Mouse (Mus musculus) ovary, postnatal 36 days (tissue): ENCODE measurements around the gene Mex3b.

Experiments used
- DNase-seq: peaks from one replicate; pipeline ENCODE4 v3.0.0; 2022; ENCODE audit warnings: low spot score, mixed read lengths

Gene Mex3b

DNA sequence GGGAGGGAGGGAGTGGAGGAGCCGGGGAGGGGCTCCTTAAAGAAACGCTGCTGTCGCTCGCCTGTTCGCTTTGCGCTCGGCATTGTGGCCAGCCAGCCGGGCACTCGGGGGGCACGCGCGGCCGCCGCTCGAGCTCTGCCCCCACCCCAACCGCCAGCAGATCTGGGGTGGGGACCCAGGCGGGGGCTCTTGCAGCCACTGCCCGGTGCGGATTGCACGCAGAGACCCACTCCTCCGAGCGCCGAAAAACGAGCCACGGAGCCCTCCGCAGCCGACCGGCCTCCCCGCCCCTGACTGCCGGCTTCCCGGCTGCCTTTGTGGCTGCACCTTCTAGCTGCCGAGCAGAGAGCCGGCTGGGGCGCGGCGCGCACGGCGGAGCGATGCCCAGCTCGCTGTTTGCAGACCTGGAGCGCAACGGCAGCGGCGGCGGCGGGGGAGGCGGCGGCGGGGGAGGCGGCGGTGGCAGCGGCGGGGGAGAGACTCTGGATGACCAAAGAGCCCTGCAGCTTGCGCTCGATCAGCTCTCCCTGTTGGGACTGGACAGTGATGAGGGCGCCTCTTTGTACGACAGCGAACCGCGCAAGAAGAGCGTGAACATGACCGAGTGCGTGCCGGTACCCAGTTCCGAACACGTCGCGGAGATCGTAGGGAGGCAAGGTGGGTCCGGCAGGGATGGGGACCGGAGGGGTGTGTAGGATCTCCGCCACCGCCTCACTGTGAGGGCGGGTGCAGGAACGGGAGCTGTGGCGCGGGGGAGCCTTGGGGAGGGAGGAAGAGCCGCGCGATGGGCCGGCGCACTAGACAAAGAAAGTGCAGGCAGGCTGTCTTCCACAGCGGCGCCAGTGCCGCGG, at the start of gene Mex3b:
Mex3b (plus strand) TSS at position 63 of the 851 bp plus-strand sequence.
- DNase-seq: peak; percentile 65

DNA sequence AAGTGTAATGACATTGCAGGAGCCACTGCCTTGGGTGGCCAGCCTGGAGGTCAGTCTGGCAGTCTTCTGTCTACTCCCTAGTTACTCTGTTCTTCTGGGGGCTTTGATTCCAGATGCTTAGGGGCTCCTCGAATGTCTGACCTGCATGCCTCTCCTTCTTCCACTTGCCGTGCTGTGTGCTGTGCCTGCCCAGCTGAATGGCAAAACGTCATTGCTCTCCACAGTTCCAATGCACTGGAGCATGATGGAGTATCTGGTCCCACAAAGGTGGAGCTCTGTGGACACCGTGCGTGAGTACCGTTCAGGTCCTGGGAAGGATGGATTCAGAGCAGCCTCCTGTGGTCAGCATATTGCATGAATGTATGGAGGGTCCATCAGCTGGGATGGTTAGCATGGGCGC, 47.6 kb upstream of the Mex3b start:
- DNase-seq: no peak

DNA sequence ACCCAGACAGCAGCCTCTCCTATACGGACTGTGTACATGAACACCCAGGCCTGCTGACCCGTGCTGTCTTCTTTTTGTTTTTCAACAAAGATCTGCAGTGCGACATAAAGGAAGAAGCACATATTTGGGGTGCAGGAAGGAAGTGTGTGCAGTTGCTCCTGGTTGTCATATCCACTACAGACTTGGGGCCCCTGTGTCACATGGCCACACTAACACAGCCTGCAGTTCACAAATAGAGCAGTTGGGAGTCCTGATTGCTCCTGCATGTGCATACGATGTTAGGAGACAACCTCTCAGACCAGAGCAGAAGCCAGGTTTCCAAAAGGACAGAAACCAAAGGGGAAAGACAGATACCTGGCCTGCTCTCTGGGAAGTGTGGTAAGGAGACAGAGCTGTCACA, 46.5 kb upstream of the Mex3b start:
- no peak for DNase-seq

DNA sequence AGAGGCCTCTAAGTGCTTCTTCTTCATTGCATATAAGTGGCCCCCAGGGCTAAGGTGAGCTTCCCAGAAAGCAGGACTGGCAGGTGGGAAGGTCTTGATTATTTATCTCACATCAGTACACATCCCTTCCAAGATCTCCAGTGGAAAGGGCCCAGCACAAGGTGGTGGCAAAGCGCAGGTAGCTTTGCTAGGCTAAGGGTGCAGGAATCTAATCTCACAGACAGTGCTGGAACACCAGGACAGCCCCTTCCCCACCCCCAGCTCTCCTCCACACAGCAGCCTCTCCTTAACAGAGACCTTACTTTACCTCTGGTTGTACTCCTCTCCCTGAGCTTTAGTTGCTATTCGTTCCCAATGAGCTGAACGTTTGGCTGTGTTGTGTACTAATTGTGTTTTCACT, 45.6 kb upstream of the Mex3b start:
- DNase-seq: no peak

DNA sequence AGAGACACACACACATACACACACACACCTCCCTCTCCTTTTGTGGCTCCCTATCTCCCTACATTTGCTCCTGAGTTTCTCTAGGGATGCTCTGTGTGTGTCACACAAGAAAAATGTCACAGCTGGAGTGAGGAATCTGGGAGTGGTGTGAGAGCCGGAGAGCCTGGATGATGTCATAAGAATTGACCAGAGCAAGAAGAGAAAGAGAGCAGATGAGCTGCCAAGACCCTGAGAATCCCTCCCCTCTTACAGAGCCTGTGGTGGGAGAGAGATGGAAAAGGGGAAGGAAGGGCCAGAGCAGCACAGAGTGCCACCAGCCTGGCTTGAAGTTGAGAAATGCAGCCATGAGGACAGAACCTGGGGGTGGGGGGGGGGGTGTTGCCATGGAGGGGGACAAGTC, 44.6 kb upstream of the Mex3b start:
- DNase-seq: no peak

DNA sequence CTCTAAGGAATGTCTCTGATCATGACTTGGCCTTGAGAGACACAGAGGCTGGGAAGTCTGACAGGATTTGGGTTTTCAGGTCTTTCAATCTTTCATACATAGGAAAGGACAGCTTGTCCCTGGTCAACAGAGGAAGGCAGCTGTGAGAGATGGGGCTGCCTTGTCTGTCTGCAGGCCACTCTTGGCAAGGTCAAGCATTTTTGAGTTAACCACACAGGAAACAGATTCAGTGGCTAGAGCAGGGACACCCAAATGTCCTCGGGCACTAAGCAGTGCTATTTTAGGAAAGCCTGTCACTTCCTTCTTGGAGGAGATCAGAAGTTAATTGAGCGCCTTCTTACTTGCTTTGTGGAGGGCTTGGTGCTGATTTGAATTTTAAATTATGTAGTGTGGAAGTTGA, 38.9 kb upstream of the Mex3b start:
- DNase-seq: no peak

DNA sequence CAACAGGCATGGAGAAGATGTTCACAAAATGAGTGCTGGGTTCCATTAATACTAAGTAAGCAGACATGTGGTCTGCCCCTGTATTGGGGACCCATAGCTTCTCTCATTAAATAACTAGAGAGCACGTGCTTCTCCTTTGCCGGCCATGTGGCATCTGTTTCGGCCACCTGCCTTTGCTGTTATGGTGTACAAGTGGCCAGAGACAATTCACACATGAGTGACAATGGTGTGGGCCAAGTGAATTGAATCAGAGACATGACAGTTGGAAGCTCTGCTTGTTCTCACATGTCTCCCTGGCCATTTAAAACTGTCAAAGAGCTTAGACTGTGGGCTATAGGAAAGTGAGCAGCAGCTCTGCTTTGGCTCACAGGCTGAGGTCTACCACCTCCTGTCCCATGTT, 37.6 kb upstream of the Mex3b start:
- no peak for DNase-seq

DNA sequence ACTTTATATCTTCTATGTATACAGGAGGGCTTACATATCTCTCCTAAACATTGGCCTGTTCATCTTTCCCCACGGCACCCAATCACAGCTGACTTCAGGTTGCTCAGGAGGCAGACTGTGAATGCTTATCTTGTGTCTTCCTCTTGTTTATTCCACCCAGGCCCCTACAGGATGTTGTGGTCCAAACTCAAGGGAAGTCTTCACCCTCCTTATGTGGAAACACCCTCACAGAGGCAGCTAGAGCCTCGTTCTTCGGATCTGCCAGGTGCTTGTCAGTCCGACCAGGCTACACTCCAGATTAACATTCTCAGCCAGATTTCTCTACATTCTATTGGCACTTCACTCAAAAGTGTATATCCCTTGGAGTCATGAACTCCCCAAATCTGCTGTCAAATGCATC, 32.7 kb upstream of the Mex3b start:
- no peak for DNase-seq

DNA sequence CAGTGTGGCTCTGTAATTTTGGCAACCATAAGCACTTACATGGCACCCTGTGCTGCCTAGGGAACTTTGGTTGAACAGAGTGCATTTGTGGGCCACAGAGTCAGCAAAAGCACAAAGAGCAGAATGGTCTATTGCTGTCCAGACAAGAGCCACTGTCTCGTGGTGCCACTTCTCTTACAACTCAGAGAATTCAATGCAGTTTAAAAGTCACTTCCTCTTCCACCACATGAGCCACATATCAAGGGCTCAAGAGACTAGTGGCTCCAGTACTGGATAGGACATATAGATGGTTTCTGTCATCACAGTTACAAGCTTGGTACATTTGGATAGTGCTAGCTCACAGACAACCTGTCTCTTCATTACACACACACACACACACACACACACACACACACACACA, 28.7 kb upstream of the Mex3b start:
- DNase-seq: no peak

DNA sequence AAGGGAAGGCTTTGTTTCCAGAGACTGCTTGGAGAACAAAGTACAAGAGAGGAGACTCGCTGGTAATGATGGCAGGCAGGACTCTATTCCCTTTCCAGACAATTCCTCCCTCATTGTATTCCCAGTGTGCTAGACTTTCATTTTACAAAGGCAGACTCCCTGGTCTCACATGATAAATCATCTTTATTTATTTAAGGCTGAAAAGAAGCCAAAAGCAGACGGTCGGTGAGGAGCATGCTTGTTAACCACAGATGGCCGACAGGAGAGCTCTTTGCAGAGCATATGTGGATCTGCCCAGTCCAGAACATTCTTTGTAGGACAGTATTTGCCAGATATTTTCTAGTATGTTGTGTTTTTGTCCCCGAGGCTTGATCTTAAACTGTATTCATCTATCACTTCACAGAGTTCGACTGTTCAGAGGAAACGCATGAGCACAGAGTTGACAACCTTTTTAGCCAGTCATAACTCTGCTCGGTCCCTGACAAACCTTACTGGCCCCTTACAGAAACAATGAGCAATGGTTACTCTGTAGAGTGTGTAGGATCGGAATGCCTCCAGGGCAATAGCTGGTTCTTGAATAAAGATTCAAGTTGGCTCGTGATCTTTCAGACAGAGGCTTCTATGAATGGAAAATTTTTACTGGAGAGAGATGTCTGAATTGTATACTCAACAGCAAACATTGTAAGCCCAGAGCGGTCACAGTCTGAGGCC, 28.0 kb upstream of the Mex3b start:
- no peak for DNase-seq

DNA sequence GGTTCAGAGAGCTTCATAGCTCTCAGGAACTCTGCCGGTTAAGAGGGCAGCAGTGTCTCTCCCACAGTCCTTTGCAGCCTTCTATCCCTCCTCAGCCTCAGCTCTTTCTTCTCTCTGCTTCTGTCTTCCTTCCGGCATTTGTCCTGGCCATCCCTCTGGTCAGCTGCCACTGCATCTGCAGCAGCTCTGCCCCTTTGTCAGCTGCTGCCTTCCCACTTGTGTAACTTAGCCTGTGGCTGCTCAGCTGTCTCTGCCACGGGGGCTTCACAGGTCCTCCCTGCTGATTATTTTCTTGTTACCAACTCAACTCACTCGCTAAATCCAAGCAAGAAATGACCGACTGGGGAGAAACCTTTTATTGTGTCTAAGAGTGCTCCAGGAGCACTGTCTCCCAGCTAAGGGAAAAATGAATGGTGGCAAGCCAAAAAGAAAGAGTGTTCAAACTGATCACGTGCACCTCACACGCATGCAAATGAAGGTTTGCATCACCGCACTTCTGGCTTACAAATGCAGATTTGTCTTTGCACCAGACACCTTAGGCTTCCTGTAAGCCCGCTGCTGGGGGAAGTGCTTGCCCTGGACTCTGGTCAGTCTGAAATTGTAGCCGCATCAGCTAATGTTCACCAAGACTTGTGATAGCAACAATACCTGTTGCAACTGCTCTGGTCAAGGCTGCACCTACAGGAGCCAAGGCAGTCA, 24.8 kb upstream of the Mex3b start:
- no peak for DNase-seq

DNA sequence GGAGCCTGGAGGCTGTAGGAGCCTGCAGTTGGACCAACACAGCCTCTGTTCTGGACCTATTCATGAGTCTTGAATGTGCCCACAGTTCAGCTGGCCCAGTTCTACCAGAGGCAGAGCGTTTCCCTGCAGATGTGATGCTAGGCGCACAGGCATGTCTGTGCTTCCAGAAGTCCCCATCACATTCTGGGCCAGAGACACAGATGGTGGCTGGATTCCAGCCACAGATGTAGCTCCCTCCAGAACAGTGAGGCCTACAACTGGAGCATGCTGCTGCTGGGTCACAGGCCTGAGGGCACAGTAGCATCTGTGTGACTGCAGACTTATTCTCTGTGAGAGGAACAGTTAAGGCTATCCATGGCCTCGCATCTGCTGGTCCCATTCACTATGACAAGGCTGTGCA, 16.4 kb upstream of the Mex3b start:
- DNase-seq: no peak

DNA sequence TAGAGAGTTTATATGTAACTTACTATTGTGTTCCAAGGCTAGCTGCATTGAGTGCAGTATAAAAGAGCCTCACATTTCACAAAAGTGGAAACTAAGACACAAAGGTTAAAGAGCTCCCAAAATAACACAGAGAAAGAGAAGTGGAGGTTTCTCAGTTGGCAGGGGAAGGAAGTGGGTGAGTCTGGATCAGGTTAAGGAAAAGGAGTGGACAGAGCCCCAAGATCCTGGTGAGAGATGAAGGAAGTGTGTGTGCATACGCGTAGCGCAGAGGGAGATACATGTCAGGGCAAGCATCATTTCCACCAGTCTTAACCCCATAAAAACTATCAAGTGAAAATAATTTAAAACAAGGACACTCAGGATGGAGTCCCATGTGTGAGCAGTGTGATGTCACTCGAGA, 15.5 kb upstream of the Mex3b start:
- DNase-seq: no peak

DNA sequence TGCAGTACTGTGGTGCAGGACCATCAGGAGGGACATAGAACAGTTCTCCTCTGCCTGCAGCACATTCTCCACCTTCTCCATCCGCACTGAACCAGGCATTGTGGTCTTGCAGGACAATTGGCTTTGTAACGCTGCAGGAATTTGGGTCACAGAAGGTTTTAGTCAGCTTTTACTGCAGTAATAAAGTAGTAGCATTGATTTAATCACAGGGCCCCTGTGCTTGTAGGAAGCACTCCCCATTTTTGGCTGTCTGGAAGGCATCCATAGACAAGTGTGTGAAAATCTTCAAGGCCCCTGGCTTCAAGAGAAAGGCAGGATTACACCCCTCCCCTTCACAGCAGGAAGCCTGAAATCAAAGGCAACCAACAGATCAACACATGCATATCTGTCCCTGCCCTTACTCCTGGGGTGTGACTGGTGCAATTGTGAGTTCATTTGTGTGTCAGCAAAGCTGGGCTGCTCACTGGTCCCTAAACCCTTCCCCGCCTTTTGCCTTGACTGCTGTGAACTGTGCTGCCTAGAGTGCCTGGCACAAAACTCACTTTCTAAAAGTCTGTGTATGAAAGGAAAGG, 12.9 kb upstream of the Mex3b start:
- no peak for DNase-seq

DNA sequence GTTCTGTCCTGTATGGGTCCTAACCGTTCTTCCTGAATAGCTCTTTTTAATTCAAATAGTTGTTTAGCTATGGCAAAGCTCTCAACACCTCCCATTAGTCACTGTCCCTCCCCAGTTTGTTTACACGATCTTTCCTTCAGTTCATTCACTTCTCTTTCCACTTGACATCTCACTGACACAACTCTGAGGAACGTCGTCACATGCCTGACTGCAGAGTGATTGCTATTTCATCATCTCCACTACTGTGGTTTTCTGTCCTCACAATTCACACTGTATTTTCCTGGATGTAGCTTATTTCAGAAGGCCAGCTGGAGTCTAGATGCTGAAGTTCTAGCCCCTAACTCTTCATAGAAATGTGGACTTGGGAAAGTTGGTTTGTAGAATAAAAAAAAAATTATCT, 8.5 kb upstream of the Mex3b start:
- DNase-seq: no peak

DNA sequence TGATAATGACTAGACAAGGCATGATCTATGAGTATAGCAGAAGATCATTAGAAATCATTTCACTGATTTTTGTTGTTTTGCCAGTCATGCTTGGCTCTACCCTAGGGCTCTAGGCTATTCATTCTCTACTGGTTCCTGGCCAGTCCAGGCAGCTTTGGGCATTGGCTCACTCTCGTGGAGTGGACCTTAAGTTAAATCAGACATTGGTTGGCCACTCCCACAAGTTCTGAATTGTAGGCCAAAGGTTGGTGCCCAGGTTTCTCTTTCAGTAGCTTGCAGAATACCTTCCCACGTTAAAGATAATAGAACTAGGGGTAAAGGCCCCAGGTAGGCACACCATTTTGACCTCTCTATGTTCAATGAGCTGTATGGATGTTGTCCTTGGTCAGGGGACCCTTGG, 6.5 kb upstream of the Mex3b start:
- no peak for DNase-seq

DNA sequence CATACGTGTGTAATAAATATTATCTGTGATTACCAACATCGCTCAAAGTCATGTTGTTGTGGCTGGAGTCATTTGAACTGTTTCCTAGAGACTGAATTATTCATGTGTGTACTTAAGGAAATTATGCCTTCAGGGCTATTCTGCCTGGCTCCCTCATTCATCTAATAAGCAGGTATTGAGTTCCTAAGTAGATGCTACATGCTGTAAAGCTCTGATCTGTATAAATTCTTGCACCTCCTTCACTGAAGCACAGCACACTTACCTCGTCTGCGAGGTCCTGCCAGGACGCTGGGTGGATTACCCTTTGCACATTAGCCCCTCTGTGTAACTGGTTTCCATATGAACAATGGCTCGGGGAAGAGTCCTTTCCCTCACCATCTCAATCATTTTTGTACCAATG, 3.8 kb upstream of the Mex3b start:
- no peak for DNase-seq

DNA sequence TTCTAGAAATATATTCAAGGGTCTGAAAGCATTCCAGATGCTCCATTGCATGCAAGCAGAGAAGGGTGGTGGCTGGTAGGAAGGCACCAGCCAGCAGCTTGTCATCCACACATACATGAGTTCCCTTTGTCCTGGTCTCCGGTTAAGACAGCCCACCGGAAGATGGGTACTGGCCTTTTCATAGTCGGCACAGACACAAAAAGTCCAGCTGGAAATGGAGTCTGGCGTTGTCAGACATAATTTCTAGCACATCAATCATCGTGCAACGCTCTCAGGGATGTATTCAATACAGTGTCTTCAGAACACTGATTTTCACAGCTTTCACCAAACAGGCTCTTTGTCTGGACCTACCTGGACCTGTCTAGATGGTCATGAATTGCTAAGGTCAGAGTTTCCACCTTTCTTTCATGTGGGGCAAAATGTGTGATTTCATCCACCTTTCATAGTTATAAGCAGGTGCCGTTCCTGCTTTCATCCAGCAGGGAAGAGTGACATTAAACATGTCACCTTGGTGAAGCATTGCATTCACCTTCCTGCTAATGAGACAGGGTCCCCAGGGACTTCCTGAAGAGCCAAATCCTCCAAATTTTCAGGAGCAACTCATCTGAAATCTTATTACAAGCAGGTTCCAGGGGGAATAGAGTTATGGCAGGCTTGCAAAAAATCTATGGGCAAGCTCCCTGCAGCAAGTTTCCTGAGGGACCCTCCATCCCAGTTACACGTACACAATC, 2.7 kb upstream of the Mex3b start:
- no peak for DNase-seq

DNA sequence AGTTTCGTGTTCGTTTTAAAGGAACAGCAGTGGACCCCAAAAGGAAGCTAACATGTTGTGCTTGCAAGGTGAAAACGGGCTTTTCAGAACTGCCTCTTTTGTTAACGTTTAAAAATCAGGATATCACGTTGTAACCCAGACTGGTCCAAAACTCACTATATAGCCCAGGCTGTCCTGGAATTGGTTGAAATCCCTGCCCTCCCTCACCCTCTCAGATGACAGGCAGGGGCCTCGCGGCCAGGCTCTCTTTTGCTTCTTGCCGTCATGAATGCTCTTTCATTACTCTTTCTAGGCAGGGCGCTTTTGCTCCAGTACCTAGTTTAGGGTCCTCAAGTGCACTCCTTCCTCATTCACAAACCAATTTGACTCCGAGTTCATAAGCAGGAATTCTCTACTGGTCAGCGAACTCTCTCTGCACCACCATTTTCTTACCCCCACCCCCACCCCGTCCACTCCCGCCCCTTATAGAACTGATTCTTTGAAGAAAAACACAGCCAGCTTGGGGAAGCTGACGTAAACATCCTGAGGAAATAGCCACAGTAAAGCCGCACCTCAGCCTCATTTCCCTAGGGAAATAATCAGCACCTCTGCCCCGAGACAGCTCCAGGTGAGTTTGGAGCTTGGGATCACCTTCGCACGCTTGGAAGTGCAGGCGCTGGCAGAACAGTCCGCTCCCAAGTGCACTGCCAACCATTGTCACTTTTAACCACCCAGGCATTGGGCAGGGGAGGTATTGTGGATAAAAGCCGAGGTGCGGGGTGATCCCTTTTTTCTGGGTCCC, 2.0 kb upstream of the Mex3b start:
- DNase-seq: no peak

DNA sequence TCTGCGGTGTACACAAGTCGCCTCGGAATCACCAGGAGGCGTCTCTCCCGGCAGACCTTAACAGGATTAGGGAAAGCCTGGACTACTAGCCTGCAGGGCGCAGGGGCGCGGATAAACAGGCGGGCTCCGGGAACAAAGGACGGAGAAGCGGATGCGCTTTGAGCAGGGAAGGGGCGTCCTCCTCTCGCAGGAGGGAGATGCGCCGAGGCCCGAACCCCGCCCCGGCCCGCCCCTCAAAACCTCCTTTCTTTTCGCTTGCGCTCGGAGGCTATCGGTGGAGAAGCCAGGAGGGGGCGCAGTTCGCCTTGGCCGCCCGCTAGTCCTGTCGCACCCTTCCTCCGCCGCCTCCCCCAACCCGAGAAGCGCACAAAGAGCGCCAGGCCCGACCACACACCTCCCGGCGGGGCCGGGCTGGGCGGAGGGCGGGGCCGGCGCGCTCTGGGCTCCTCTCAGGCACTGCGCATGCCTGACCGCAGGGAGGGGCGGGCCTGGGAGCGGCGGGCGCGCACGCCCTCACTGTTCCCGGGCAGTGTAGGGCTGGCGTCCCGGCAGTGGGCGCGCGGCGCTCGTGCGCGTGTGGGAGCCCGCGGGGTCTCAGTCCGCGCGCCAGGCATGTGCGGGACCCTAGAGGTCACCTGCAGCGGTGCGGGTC, 1.2 kb upstream of the Mex3b start:
- DNase-seq: peak; percentile 99
